Mouse (Mus musculus): ENCODE results near the gene Fdx1. TPM values are rescaled to one million over a fixed set of nuclear protein-coding genes. Genes with fewer than 3 reads are reported as not detected.

Gene Fdx1
- total and polyA plus RNA-seq, 2 experiments, result 160 to 290 TPM

- Histone ChIP-seq H3K27me3 (ENCODE audit: control insufficient read depth, insufficient read depth, low read length) (no peaks in the 10 kb centered on the region), H3K4me1 (ENCODE audit: control insufficient read depth, insufficient read depth, low read length) (peaks cover 13% of the 10 kb centered on the region), H3K9ac (ENCODE audit: low read depth, low read length) (no peak overlapping the region), H3K27ac (replicated peaks; ENCODE audit: insufficient read depth, low read depth, low read length) (peak overlapping the region; percentile 51), H3K4me3 (ENCODE audit: insufficient read depth, low read depth, low read length) (no peak overlapping the region), H3K79me2 (ENCODE audit: control insufficient read depth, insufficient read depth, low read length) (no peaks in the 10 kb centered on the region), H3K36me3 (ENCODE audit: control insufficient read depth, insufficient read depth, low read length) (no peaks in the 10 kb centered on the region)
- peak; percentile 28; the same call in 1 of the 2 replicates for TF ChIP-seq CTCF (IDR thresholded peaks at IDR 0.05; ENCODE audit: low read depth, low read length)
- TF ChIP-seq POLR2A (IDR thresholded peaks at IDR 0.05; ENCODE audit: extremely low read depth, insufficient read depth, low read length), result no peak
- 6% methylated on average over 2 of the region's 2 CpGs for WGBS
- peak; percentile 71 for DNase-seq (ENCODE audit: extremely low read depth, low read depth, low spot score)
Observed at GRCm38 (mm10) chr9:51990828-51991227, 27.5 kb upstream of the Fdx1 start.

GRCm38 (mm10) chr9:51985493-51986099 is 22.2 kb upstream of the Fdx1 start:
- no peak overlapping the region; the same call in 1 of the 2 replicates for H3K27ac ChIP-seq (replicated peaks; ENCODE audit: insufficient read depth, low read depth, low read length)
- H3K79me2 ChIP-seq (ENCODE audit: control insufficient read depth, insufficient read depth, low read length), result no peaks in the 10 kb centered on the region
- WGBS, result 51% methylated on average over 11 of the region's 11 CpGs
- H3K27me3 ChIP-seq (ENCODE audit: control insufficient read depth, insufficient read depth, low read length), result no peaks in the 10 kb centered on the region
- no peak overlapping the region for H3K4me3 ChIP-seq (ENCODE audit: insufficient read depth, low read depth, low read length)
- TF ChIP-seq CTCF (IDR thresholded peaks at IDR 0.05; ENCODE audit: low read depth, low read length), result no peak
- TF ChIP-seq POLR2A (IDR thresholded peaks at IDR 0.05; ENCODE audit: extremely low read depth, insufficient read depth, low read length), result no peak
- H3K4me1 ChIP-seq (ENCODE audit: control insufficient read depth, insufficient read depth, low read length), result peaks cover 9% of the 10 kb centered on the region
- no peaks in the 10 kb centered on the region for H3K36me3 ChIP-seq (ENCODE audit: control insufficient read depth, insufficient read depth, low read length)
- DNase-seq (ENCODE audit: extremely low read depth, low read depth, low spot score), result peak; percentile 76
- no peak overlapping the region for H3K9ac ChIP-seq (ENCODE audit: low read depth, low read length)

GRCm38 (mm10) chr9:51981131-51981530 is 17.8 kb upstream of the Fdx1 start:
- Histone ChIP-seq H3K27me3 (ENCODE audit: control insufficient read depth, insufficient read depth, low read length) (no peaks in the 10 kb centered on the region), H3K79me2 (ENCODE audit: control insufficient read depth, insufficient read depth, low read length) (no peaks in the 10 kb centered on the region), H3K9ac (ENCODE audit: low read depth, low read length) (no peak overlapping the region), H3K4me1 (ENCODE audit: control insufficient read depth, insufficient read depth, low read length) (peaks cover 10% of the 10 kb centered on the region), H3K4me3 (ENCODE audit: insufficient read depth, low read depth, low read length) (no peak overlapping the region), H3K36me3 (ENCODE audit: control insufficient read depth, insufficient read depth, low read length) (no peaks in the 10 kb centered on the region), H3K27ac (replicated peaks; ENCODE audit: insufficient read depth, low read depth, low read length) (no peak overlapping the region)
- DNase-seq (ENCODE audit: extremely low read depth, low read depth, low spot score), result peak; percentile 80
- 79% methylated on average over 1 of the region's 1 CpGs for WGBS
- no peak for TF ChIP-seq POLR2A (IDR thresholded peaks at IDR 0.05; ENCODE audit: extremely low read depth, insufficient read depth, low read length)
- TF ChIP-seq CTCF (IDR thresholded peaks at IDR 0.05; ENCODE audit: low read depth, low read length), result no peak

GRCm38 (mm10) chr9:51979301-51979700 is 15.9 kb upstream of the Fdx1 start:
- TF ChIP-seq CTCF (IDR thresholded peaks at IDR 0.05; ENCODE audit: low read depth, low read length) (no peak), POLR2A (IDR thresholded peaks at IDR 0.05; ENCODE audit: extremely low read depth, insufficient read depth, low read length) (no peak)
- no peak overlapping the region for H3K27ac ChIP-seq (replicated peaks; ENCODE audit: insufficient read depth, low read depth, low read length)
- H3K27me3 ChIP-seq (ENCODE audit: control insufficient read depth, insufficient read depth, low read length), result no peaks in the 10 kb centered on the region
- no peak overlapping the region for H3K4me3 ChIP-seq (ENCODE audit: insufficient read depth, low read depth, low read length)
- DNase-seq (ENCODE audit: extremely low read depth, low read depth, low spot score), result no peak
- 91% methylated on average over 6 of the region's 6 CpGs for WGBS
- H3K36me3 ChIP-seq (ENCODE audit: control insufficient read depth, insufficient read depth, low read length), result no peaks in the 10 kb centered on the region
- no peak overlapping the region for H3K9ac ChIP-seq (ENCODE audit: low read depth, low read length)
- no peaks in the 10 kb centered on the region for H3K79me2 ChIP-seq (ENCODE audit: control insufficient read depth, insufficient read depth, low read length)
- peaks cover 16% of the 10 kb centered on the region for H3K4me1 ChIP-seq (ENCODE audit: control insufficient read depth, insufficient read depth, low read length)

- 82% methylated on average over 6 of the region's 6 CpGs for WGBS
- Histone ChIP-seq H3K4me1 (ENCODE audit: control insufficient read depth, insufficient read depth, low read length) (peaks cover 21% of the 10 kb centered on the region), H3K4me3 (ENCODE audit: insufficient read depth, low read depth, low read length) (no peak overlapping the region), H3K27me3 (ENCODE audit: control insufficient read depth, insufficient read depth, low read length) (no peaks in the 10 kb centered on the region), H3K79me2 (ENCODE audit: control insufficient read depth, insufficient read depth, low read length) (no peaks in the 10 kb centered on the region), H3K9ac (ENCODE audit: low read depth, low read length) (no peak overlapping the region), H3K36me3 (ENCODE audit: control insufficient read depth, insufficient read depth, low read length) (no peaks in the 10 kb centered on the region), H3K27ac (replicated peaks; ENCODE audit: insufficient read depth, low read depth, low read length) (no peak overlapping the region)
- DNase-seq (ENCODE audit: extremely low read depth, low read depth, low spot score), result no peak
- no peak for TF ChIP-seq POLR2A (IDR thresholded peaks at IDR 0.05; ENCODE audit: extremely low read depth, insufficient read depth, low read length)
- no peak for TF ChIP-seq CTCF (IDR thresholded peaks at IDR 0.05; ENCODE audit: low read depth, low read length)
Observed at GRCm38 (mm10) chr9:51978545-51979259, 15.3 kb upstream of the Fdx1 start.
